ENCODE assay signal across 10 mouse cellular contexts in genomic region chr11:116423782-116424620, GRCm38 (mm10). TPM values are rescaled to one million over a fixed set of nuclear protein-coding genes. Genes with fewer than 3 reads are reported as not detected.
A peak's percentile ranks its signal among the peaks of the same experiment; 100 is the strongest.
DNase-seq lines count a peak whose midpoint lies in the region; ATAC-seq and TF ChIP-seq lines count a peak whose summit lies in the region.
"Had no signal": no experiment of that assay in that cellular context is flagged by ENCODE, and none has a peak within 500 bp of the region (broad histone marks: within the 10 kb centered on the region; RNA-seq: fewer than 3 reads in every experiment).

No protein-coding gene starts in this region.

- intact Hi-C loops in heart, adult 2 months (cut with DNase I), result no loop called here
- intact Hi-C loops in heart, postnatal 25 days (cut with DNase I), result no loop called here

- peak overlapping the region; percentile 29; the same call in 1 of the 2 replicates for H3K27ac ChIP-seq in heart, adult 2 months
- peak overlapping the region; percentile 94 for H3K27ac ChIP-seq in bone marrow macrophage, adult 2 months (ENCODE audit: insufficient read depth, low read depth, low read length)
- peak overlapping the region; percentile 81 for H3K27ac ChIP-seq in liver, postnatal 0 days (ENCODE audit: low read depth)
- H3K27ac ChIP-seq: kidney, postnatal 0 days; midbrain, embryonic 15.5 days had no signal

- H3K4me3 ChIP-seq in heart, adult 2 months, result no peak overlapping the region
- peak overlapping the region; percentile 33 for H3K4me3 ChIP-seq in bone marrow macrophage, adult 2 months (ENCODE audit: insufficient read depth, low read length)
- H3K4me3 ChIP-seq in liver, postnatal 0 days (ENCODE audit: low read depth, low read length), result no peak overlapping the region
- H3K4me3 ChIP-seq: midbrain, embryonic 15.5 days had no signal

- no peak for TF ChIP-seq CTCF in heart, adult 2 months (IDR thresholded peaks at IDR 0.05)
- no peak for TF ChIP-seq CTCF in bone marrow macrophage, adult 2 months (IDR thresholded peaks at IDR 0.05; ENCODE audit: low read depth, low read length)
- no peak for TF ChIP-seq CTCF in liver, postnatal 0 days (IDR thresholded peaks at IDR 0.05; ENCODE audit: low read depth)

- H3K27me3 ChIP-seq in heart, adult 2 months (ENCODE audit: control insufficient read depth, insufficient read depth, low read length), result no peaks in the 10 kb centered on the region
- H3K27me3 ChIP-seq in liver, postnatal 0 days (ENCODE audit: insufficient read depth, low read length), result no peaks in the 10 kb centered on the region
- H3K27me3 ChIP-seq: midbrain, embryonic 15.5 days had no signal

- 51% methylated on average over 10 of the region's 10 CpGs for WGBS in heart, adult 2 months
- WGBS in liver, postnatal 0 days (ENCODE audit: insufficient replicate concordance), result 42% methylated on average over 10 of the region's 10 CpGs

- no peaks in the 10 kb centered on the region for H3K9me3 ChIP-seq in liver, postnatal 0 days (ENCODE audit: low read length)
- H3K9me3 ChIP-seq: midbrain, embryonic 15.5 days had no signal

- ATAC-seq in liver, postnatal 0 days, result peak; percentile 76
- no peak for ATAC-seq in erythroid progenitor cell, adult 5-6 weeks (replicated peaks; ENCODE audit: low FRiP score, poor library complexity, severe bottlenecking)
- ATAC-seq: midbrain, embryonic 15.5 days had no signal

- TF ChIP-seq POLR2A in heart, adult 2 months (IDR thresholded peaks at IDR 0.05; ENCODE audit: insufficient read depth, low read depth, low read length), result no peak
- no peak for TF ChIP-seq POLR2A in bone marrow macrophage, adult 2 months (IDR thresholded peaks at IDR 0.05; ENCODE audit: borderline replicate concordance, low read depth, low read length)

- H3K36me3 ChIP-seq in heart, adult 2 months (ENCODE audit: control insufficient read depth, insufficient read depth, low read length), result no peaks in the 10 kb centered on the region
- no peaks in the 10 kb centered on the region for H3K36me3 ChIP-seq in liver, postnatal 0 days (replicated peaks; ENCODE audit: insufficient read depth, low read length)
- H3K36me3 ChIP-seq: midbrain, embryonic 15.5 days had no signal

- peaks cover 3% of the 10 kb centered on the region for H3K4me1 ChIP-seq in heart, adult 2 months (ENCODE audit: control insufficient read depth, insufficient read depth, low read length)
- H3K4me1 ChIP-seq in bone marrow macrophage, adult 2 months (ENCODE audit: control insufficient read depth, insufficient read depth, low read length), result peaks cover 36% of the 10 kb centered on the region
- H3K4me1 ChIP-seq in liver, postnatal 0 days (ENCODE audit: insufficient read depth), result peaks cover 10% of the 10 kb centered on the region
- H3K4me1 ChIP-seq: midbrain, embryonic 15.5 days had no signal

- DNase-seq in heart, adult 2 months, result peak in 1 of 2 experiments; percentile 71
- DNase-seq in heart, postnatal 25 days (ENCODE audit: low spot score), result no peak
- DNase-seq in liver, postnatal 0 days, result peak; percentile 47
- DNase-seq in spleen, adult 12 weeks (ENCODE audit: low spot score), result peak; percentile 52
- DNase-seq in gastrocnemius, adult 8-10 months (ENCODE audit: low spot score in 2 of 2), result no peak
- DNase-seq in layer of hippocampus, adult 8-10 months (ENCODE audit: low spot score in 2 of 2), result no peak

- peak overlapping the region; percentile 24 for H3K4me2 ChIP-seq in liver, postnatal 0 days (ENCODE audit: low read depth, low read length)
- H3K4me2 ChIP-seq: midbrain, embryonic 15.5 days had no signal

- H3K9ac ChIP-seq in heart, adult 2 months (ENCODE audit: low read depth, low read length), result no peak overlapping the region
- no peak overlapping the region; the same call in 1 of the 2 replicates for H3K9ac ChIP-seq in liver, postnatal 0 days (replicated peaks)
- H3K9ac ChIP-seq: midbrain, embryonic 15.5 days had no signal

- 0 out of 2 replicates have a peak, but pooled peaks have one; percentile 18 for TF ChIP-seq EP300 in heart, adult 2 months (IDR thresholded peaks at IDR 0.05; ENCODE audit: insufficient read depth, low read depth, low read length)
- TF ChIP-seq EP300 in liver, postnatal 0 days (IDR thresholded peaks at IDR 0.05; ENCODE audit: low read depth), result no peak

- H3K79me2 ChIP-seq in heart, adult 2 months (replicated peaks; ENCODE audit: control insufficient read depth, insufficient read depth, low read length), result no peaks in the 10 kb centered on the region

RNA-seq across cellular contexts. Expression of gene Ubald2, which starts 9.9 kb away (rescaled TPM):
- 10 to 100 TPM; 29.2 to 34.1 TPM for total RNA-seq in heart, adult 2 months (2021)
- 45.5 and 80.1 TPM in 2 replicates for polyA plus RNA-seq in heart, adult 2 months (2012; rRNA removed)
- total RNA-seq in heart, postnatal 25 days (2021), result 10 to 100 TPM; 36.7 to 37.9 TPM
- polyA plus RNA-seq in bone marrow macrophage, adult 2 months (2012; ENCODE audit: insufficient read depth, insufficient read length, missing spikeins), result 123 and 152 TPM in 2 replicates
- 29.2 and 29.8 TPM in 2 replicates for polyA plus RNA-seq in liver, postnatal 0 days (2015; fragmentation: Nextera tagmentation; extraction: Ambion mirVana)
- 10 to 100 TPM; 35.1 to 63.5 (median 47.7) TPM for total RNA-seq in gastrocnemius, adult 8-10 months (2022)
- total RNA-seq in layer of hippocampus, adult 8-10 months (2022), result 10 to 100 TPM; 28.6 to 30.4 (median 29.5) TPM
- total RNA-seq in erythroid progenitor cell, adult 5-6 weeks (2015; ENCODE audit: low replicate concordance), result 153 and 187 TPM in 2 replicates
- total RNA-seq in erythroid progenitor cell, adult 5-6 weeks (2017; ENCODE audit: low replicate concordance), result 47.2 and 63.3 TPM in 2 replicates

RNA-seq across cellular contexts. Expression of gene Rnf157, which starts 11.2 kb away (rescaled TPM):
- 1 to 10 TPM; 6.0 to 7.2 TPM for total RNA-seq in heart, adult 2 months (2021)
- polyA plus RNA-seq in heart, adult 2 months (2012; rRNA removed), result 3.0 and 5.7 TPM in 2 replicates
- total RNA-seq in heart, postnatal 25 days (2021), result 1 to 10 TPM; 3.9 to 4.1 TPM
- 12.3 and 12.4 TPM in 2 replicates for polyA plus RNA-seq in bone marrow macrophage, adult 2 months (2012; ENCODE audit: insufficient read depth, insufficient read length, missing spikeins)
- 1.5 and 2.2 TPM in 2 replicates for polyA plus RNA-seq in liver, postnatal 0 days (2015; fragmentation: Nextera tagmentation; extraction: Ambion mirVana)
- 10 to 100 TPM; 23.0 to 29.5 (median 24.2) TPM for total RNA-seq in gastrocnemius, adult 8-10 months (2022)
- 100 to 1,000 TPM; 220 to 248 (median 241) TPM for total RNA-seq in layer of hippocampus, adult 8-10 months (2022)
- total RNA-seq in erythroid progenitor cell, adult 5-6 weeks (2015; ENCODE audit: low replicate concordance), result 5.8 and 11.7 TPM in 2 replicates
- total RNA-seq in erythroid progenitor cell, adult 5-6 weeks (2017; ENCODE audit: low replicate concordance), result 9.2 and 9.8 TPM in 2 replicates

RNA-seq across cellular contexts. Expression of gene Qrich2, which starts 42.0 kb away (rescaled TPM):
- not detected for total RNA-seq in heart, adult 2 months (2021)
- 0.18 and 0.23 TPM in 2 replicates for polyA plus RNA-seq in heart, adult 2 months (2012; rRNA removed)
- total RNA-seq in heart, postnatal 25 days (2021), result not detected
- not detected in 2 replicates for polyA plus RNA-seq in bone marrow macrophage, adult 2 months (2012; ENCODE audit: insufficient read depth, insufficient read length, missing spikeins)
- polyA plus RNA-seq in liver, postnatal 0 days (2015; fragmentation: Nextera tagmentation; extraction: Ambion mirVana), result 0.06 TPM in 1 of 2 replicates, not detected in the other
- total RNA-seq in gastrocnemius, adult 8-10 months (2022), result not detected
- total RNA-seq in layer of hippocampus, adult 8-10 months (2022), result under 1 TPM in 1 of 4 experiments, not detected in 3; 0.14 TPM
- total RNA-seq in erythroid progenitor cell, adult 5-6 weeks (2015; ENCODE audit: low replicate concordance), result not detected in 2 replicates
- total RNA-seq in erythroid progenitor cell, adult 5-6 weeks (2017; ENCODE audit: low replicate concordance), result not detected in 2 replicates
- polyA plus RNA-seq: midbrain, embryonic 15.5 days had no signal

Comparison
In these comparisons a context has a peak if more than half of its experiments do, and no peak if none do; other contexts are left out.
1. DNase-seq: peak in liver, postnatal 0 days (single experiment) and spleen, adult 12 weeks (single experiment); none in heart, postnatal 25 days (single experiment), gastrocnemius, adult 8-10 months (0 of 2) and layer of hippocampus, adult 8-10 months (0 of 2).
2. H3K27ac ChIP-seq: peak in every context shown above with its lines; median percentile 94 in bone marrow macrophage, adult 2 months; 81 in liver, postnatal 0 days; 29 in heart, adult 2 months.
3. RNA of gene Rnf157, which starts 11.2 kb away (total RNA-seq): 220 to 248 TPM in layer of hippocampus, adult 8-10 months; 23.0 to 29.5 TPM in gastrocnemius, adult 8-10 months, 5.8 to 11.7 TPM in erythroid progenitor cell, adult 5-6 weeks, 6.0 to 7.2 TPM in heart, adult 2 months and 3.9 to 4.1 TPM in heart, postnatal 25 days; every median in the first group is over 4 times any median in the second.